Mouse (Mus musculus) lung, adult 2 months (tissue): ENCODE measurements around the gene Ufd1. TPM values are rescaled to one million over a fixed set of nuclear protein-coding genes. Genes with fewer than 3 reads are reported as not detected.

Experiments used
- DNase-seq: peaks from one replicate; pipeline ENCODE4 v3.0.0; 2022
- H3K4me1 ChIP-seq: fragments of 200-500 bp; 2 replicates; pipeline ENCODE4 v1.6.1; 2011; ENCODE audit warnings: low read length; ENCODE audit not compliant: control insufficient read depth, insufficient read depth
- H3K4me3 ChIP-seq: fragments of 200-500 bp; replicated peaks from 2 replicates; pipeline ENCODE3; 2011; ENCODE audit warnings: low read depth, mild to moderate bottlenecking, control low read depth, low read length; ENCODE audit errors: extremely low read depth
- CTCF ChIP-seq: fragments of 200-500 bp; IDR thresholded peaks from 2 replicates; pipeline ENCODE4 v1.5.1; 2011; ENCODE audit warnings: mild to moderate bottlenecking, low read length, control low read depth; ENCODE audit not compliant: insufficient read depth
- POLR2A ChIP-seq: fragments of 200-500 bp; IDR thresholded peaks from 2 replicates; pipeline ENCODE4 v1.6.1; 2011; ENCODE audit warnings: low read depth, mild to moderate bottlenecking, control low read depth, low read length, borderline replicate concordance; ENCODE audit errors: extremely low read depth
- WGBS: fragments of 180-500 bp; shearing (Covaris S2); methylation state at CpG from one replicate; pipeline ENCODE4 v1.1.7; 2018; 5-methylcytosine and 5-hydroxymethylcytosine counted together
- polyA plus RNA-seq: library from polyadenylated mRNA; depleted of rRNA; stranded (reverse); fragments of >200 nt; gene quantifications from 2 replicates; pipeline ENCODE4 v1.2.3, GENCODE M21; 2012; rRNA removed

The Ufd1 gene
- polyA plus RNA-seq = 23.1 and 39.3 TPM in 2 replicates

DNA sequence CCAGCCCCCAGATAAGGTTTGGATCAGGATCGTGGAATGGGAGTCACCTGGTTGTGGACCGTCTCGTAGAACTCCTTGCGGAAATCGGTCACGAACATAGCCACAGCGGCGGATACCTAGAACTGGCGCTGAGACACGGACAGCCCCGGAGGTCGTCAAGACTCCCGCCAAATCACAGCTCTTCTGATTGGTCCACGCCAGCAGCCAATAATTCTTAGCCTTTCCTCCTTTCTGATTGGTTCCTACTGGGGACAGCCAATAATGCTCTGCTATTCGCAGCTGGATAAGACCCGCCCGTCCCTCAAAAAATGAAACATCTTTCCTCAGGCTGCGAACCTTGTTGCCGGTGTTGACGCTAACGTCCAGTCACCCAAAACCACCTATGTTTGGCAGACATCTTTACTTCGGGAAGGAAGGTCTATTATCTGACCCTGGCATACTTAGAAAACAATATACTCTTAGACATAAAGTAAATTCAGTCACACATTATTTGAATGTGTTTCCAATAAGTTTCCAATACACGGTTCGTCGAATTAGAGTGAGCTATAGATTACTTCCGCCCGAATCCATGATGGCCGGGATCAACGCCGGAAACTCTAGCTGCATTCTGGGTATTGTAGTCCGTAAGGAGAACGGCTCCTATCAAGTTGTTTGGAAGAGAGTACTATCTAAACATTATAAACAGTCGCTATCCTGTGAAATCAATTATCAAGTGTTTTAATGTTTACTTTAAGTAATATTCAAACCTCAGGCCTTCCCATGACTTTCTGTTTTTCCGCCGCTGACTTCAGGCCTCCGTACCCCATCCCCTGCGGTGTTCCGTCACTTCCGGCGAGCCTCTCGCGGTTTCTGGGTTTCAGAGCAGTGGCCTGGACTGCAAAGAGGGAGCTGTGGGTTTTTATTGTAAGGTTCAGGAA lies at the start of gene Ufd1, which contains the start of gene Cdc45:
Gene Ufd1 (plus strand): TSS at position 312 of the 917 bp plus-strand sequence.
Gene Cdc45 (minus strand): TSS at position 520 of the 917 bp plus-strand sequence.
- H3K4me3 ChIP-seq = peak within 1 kb of the TSS; percentile 99
- peaks cover 3% of the 10 kb centered on the region; the same call in 1 of the 2 replicates for H3K4me1 ChIP-seq
- under 1% methylated on average over 42 of the region's 42 CpGs for WGBS
- TF ChIP-seq POLR2A = peak; percentile 48; the same call in 1 of the 2 replicates
- no peak for TF ChIP-seq CTCF
- peak; percentile 90 for DNase-seq

DNA sequence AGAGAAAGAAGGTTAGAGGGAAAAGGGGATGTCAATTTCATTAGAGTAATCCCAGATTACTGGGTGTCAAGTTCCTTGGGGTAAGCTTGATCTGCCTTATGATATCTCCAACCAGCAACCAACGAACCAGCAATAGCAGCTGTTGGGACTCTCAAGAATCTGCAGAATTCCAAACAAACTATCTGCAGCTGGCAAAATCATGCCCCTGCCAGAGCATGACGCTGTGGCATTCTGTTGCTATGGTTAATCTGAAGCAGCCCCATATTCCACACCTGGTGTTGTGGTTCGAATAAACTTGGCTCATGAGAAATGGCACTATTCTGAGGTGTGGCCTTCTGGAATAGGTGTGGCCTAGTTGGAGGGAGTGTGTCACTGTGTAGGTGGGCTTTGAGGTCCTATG lies 48.6 kb upstream of the Ufd1 start:
- no peak overlapping the region for H3K4me3 ChIP-seq
- DNase-seq = no peak
- H3K4me1 ChIP-seq = peaks cover 7% of the 10 kb centered on the region
- 64% methylated on average over 3 of the region's 3 CpGs for WGBS
- TF ChIP-seq CTCF = no peak
- TF ChIP-seq POLR2A = no peak

DNA sequence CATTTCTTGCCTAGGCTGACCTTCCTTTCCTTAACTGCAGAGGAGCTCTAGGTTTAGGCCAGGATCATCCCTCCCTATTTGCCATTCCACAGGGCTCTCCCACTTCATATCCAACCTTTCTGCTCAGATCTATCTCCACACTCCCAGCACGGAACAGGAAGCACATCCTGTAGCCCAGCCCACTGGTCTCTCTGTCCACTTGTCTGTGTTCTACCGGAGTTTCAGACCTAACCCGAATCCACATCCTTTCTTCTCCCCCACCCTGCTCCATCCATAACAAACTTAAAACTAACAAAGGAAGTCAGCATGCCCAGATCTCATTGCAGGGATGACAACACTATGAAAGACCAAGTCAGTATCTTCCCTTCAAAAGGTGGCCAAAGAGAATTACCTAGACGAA lies 45.2 kb upstream of the Ufd1 start:
- TF ChIP-seq CTCF = no peak
- 54% methylated on average over 4 of the region's 4 CpGs for WGBS
- DNase-seq = no peak
- Histone ChIP-seq H3K4me1 (peaks cover 4% of the 10 kb centered on the region), H3K4me3 (no peak overlapping the region)

DNA sequence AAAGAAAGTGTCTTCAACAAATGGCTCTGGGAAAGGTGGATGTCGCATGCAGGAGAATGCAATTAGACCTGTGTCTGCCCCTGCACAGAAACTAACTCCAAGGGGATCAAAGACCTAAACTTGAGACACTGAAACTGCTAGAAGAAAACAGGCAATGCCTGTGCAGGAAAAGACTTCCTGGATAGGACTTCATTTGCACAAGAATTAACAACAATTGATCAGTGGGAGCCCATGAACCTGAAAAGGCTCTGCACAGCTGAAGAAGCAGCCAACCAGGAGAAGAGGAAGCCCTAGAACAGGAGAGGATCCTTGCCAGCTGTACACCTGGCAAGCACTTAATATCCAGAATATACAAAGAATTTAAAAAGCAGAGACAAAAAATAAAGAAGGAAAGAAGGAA lies 42.1 kb upstream of the Ufd1 start:
- H3K4me1 ChIP-seq = peaks cover 3% of the 10 kb centered on the region; the same call in 1 of the 2 replicates
- DNase-seq = no peak
- H3K4me3 ChIP-seq = no peak overlapping the region
- TF ChIP-seq CTCF = no peak
- TF ChIP-seq POLR2A = no peak
- 81% methylated on average over 1 of the region's 1 CpGs for WGBS

DNA sequence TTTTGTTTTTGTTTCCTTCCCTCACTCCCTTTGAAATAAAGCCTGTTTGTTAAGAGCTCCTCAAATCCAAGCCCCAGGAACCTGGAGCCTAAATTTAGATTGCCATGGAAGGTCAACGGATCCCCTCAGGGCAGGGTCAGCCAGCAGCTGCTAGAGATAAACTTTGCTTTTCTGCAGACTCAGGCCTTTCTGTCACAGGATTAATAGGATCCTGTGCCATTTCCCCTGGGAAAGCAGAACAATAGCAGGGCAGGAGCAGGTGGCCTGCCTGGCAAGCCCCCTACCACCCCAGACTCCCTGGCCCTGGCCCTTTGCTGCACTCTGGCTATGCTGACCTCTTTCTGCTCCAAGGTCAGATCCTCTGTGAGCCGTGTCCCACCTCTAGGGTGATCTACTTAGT lies 37.6 kb upstream of the Ufd1 start:
- H3K4me3 ChIP-seq = no peak overlapping the region
- DNase-seq = no peak
- H3K4me1 ChIP-seq = peaks cover 7% of the 10 kb centered on the region
- WGBS = 41% methylated on average over 2 of the region's 2 CpGs
- TF ChIP-seq POLR2A (no peak), CTCF (no peak)

DNA sequence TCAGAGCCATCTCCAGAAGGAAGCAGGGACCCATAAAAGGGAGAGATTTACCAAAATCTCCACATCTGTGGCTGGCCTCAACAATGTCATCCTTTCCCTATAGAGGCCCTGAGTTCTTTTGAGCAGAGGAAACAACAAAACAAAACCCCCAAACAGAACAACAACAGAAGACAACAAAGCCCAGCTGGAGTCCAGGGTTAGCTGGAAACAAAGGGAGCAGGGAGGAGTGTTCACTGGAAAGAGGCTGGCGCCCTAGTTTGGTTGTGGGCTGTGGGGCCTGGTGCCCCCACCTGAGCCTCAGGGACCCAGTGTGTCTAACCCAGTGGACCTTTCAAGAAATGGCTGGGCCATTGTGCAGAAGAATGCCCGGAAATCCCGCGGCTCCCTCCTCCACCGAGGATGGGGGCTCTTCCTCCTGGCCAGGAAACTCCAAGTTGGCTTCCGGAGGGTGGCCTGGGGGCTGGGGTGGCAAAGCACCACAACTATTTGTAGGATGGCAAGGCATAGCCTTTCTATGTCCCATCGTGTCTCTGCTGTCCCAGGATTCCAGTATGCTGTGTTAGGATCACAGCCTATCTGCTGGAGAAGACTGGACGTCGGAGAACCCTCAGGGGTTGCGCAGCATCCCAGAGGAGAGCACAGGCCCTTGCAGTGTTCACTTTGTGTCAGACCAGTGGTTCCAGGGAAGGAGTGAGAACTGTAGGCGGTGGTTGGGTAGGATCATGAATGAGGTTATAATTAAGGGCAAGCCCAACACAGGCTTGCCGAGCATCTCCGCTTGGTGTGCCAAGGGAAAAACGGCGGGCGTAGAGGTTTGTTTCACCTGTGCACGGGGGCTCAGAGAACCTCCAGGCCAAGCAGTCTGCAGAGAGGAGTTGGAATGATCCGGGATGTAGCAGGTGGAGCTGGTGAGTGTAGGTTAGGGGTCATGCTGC lies 35.7 kb upstream of the Ufd1 start:
- peak; percentile 43 for DNase-seq
- Histone ChIP-seq H3K4me1 (peaks cover 7% of the 10 kb centered on the region), H3K4me3 (peak overlapping the region; percentile 82)
- 39% methylated on average over 18 of the region's 18 CpGs for WGBS
- TF ChIP-seq CTCF (no peak), POLR2A (peak; percentile 35; the same call in 1 of the 2 replicates)

DNA sequence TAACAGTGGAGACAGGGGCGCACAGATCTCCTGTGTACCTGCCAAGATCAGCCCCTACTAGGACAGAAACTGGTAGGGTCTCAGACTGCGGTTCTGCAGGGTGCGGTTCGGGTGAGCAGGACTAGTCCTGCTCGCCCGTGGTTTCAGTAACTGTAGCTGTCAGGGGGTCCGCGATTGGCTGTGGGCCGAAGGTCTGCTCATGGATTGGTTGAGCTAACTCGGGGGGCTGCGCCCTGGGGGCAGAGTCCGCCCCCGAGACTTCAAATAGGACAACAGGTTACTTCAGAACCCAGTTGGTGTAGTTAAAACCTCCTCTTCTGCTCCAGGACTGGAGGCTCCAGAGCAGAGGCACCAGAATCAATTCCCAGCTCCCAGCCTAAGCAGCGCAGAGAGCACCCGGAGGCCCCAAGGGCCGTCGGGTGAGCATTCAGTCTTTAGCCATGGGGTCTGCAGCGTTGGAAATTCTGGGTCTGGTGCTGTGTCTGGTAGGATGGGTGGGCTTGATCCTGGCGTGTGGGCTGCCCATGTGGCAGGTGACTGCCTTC lies 35.0 kb upstream of the Ufd1 start, which contains the start of gene Cldn5:
Gene Cldn5 (plus strand): TSS at position 292 of the 545 bp plus-strand sequence.
- peaks cover 7% of the 10 kb centered on the region for H3K4me1 ChIP-seq
- peak; percentile 59 for DNase-seq
- TF ChIP-seq CTCF = no peak
- TF ChIP-seq POLR2A = peak; percentile 88
- H3K4me3 ChIP-seq = peak within 1 kb of the TSS; percentile 83
- WGBS = 27% methylated on average over 19 of the region's 19 CpGs

DNA sequence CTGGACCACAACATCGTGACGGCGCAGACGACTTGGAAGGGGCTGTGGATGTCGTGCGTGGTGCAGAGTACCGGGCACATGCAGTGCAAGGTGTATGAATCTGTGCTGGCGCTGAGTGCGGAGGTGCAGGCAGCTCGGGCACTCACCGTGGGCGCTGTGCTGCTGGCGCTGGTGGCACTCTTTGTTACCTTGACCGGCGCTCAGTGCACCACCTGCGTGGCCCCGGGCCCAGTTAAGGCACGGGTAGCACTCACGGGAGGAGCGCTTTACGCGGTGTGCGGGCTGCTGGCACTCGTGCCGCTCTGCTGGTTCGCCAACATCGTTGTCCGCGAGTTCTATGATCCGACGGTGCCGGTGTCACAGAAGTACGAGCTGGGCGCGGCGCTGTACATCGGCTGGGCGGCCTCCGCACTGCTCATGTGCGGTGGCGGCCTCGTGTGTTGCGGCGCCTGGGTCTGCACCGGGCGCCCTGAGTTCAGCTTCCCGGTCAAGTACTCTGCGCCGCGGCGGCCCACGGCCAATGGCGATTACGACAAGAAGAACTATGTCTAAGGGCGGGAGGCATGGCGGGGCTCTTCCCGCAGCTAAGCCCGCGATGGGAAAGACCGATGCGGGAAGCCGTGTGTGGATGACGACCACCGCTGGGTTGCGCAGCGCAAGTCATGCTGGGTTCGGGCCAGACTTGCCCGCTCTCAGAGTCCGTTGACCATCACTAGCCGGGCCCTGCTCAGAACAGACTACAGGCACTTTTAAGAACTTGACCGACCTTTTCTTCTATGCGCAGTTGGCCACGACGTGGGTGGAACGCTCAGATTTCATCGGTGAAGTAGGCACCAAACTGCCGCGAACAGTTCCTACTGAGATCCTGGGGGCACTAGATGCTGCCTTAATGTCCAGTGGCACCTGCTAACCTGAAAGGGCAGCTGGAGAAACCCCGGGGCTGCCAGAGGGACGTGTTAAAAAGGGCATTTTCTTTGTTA lies 34.2 kb upstream of the Ufd1 start:
- 2% methylated on average over 80 of the region's 80 CpGs for WGBS
- DNase-seq = peak; percentile 26
- H3K4me3 ChIP-seq = peak overlapping the region; percentile 83
- peaks cover 7% of the 10 kb centered on the region for H3K4me1 ChIP-seq
- 0 out of 2 replicates have a peak, but pooled peaks have one; percentile 8 for TF ChIP-seq POLR2A
- TF ChIP-seq CTCF = no peak
